Mouse (Mus musculus): ENCODE data around the gene Ubash3b. TPM values are rescaled to one million over a fixed set of nuclear protein-coding genes. Genes with fewer than 3 reads are reported as not detected.

Ubash3b gene
- polyA plus RNA-seq, 1 experiment from 2014 or later = 12.1 TPM

Other genes with a start within 250 kb of the Ubash3b start
- gene Jhy, start 197.6 kb downstream of the Ubash3b start, polyA plus RNA-seq (2015; fragmentation: Nextera tagmentation; extraction: Ambion mirVana) = 0.86 and 3.2 TPM in 2 replicates
- gene Crtam, start 157.1 kb downstream of the Ubash3b start, polyA plus RNA-seq (2015; fragmentation: Nextera tagmentation; extraction: Ambion mirVana) = 0.04 and 0.19 TPM in 2 replicates